Mouse (Mus musculus): ENCODE results near the gene Ppp4r1. TPM values are rescaled to one million over a fixed set of nuclear protein-coding genes. Genes with fewer than 3 reads are reported as not detected.

Gene Ppp4r1
- total and polyA plus RNA-seq, 2 experiments from 2014 or later, result 22.0 to 52.4 TPM

DNA sequence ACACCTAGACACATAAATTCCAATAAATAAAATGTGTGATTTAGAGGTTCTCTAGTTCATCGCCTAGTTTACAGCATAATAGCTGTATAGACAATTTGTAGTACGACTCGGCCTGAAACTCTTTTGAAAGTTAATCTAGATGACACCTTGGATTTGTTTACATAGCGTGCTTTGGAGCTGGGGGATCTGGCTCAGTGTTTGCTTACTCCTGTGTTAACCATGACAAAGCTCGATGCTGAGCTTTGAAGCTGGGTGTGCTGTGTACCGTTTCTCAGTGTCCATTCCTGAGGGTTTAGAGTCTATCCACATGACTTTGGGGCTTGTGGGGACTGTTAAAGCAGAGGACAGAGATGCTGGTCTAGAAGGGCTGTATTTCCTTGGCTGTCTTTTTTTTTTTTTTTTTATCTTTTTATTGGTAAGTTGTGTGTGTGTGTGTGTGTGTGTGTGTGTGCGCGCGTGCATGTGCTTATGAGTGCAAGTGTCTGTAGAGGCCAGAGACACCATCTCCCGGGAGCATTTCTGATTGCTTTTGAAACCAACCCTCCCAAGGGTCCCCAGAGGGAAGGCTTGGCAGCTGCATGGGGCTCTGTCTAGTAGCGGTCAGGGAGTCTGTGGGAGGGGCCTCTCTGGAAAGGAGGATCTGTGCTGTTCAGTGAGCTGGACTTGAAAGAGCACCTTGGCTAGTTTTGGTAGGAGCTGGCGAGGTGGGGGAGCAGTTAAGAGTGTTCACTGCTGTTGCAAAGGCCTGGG, 6.3 kb downstream of the Ppp4r1 start:
- H3K4me2 ChIP-seq (ENCODE audit: low read depth, low read length), result no peak overlapping the region
- 71% methylated on average over 12 of the region's 12 CpGs for WGBS
- ATAC-seq (ENCODE audit: insufficient read depth, low read depth) (no peak), DNase-seq (ENCODE audit: low spot score) (no peak)
- TF ChIP-seq CTCF (IDR thresholded peaks at IDR 0.05; ENCODE audit: low read depth) (no peak), EP300 (IDR thresholded peaks at IDR 0.05; ENCODE audit: low read depth) (no peak)
- no peak overlapping the region for H3K27ac ChIP-seq (ENCODE audit: low read depth)
- no peaks in the 10 kb centered on the region for H3K9me3 ChIP-seq (replicated peaks; ENCODE audit: control insufficient read depth, low read length)
- no peak overlapping the region for H3K4me3 ChIP-seq (ENCODE audit: low read depth, low read length)
- H3K27me3 ChIP-seq (ENCODE audit: control insufficient read depth, insufficient read depth, low read length), result no peaks in the 10 kb centered on the region
- H3K36me3 ChIP-seq (replicated peaks; ENCODE audit: control insufficient read depth, insufficient read depth, low read length), result no peaks in the 10 kb centered on the region
- peaks cover 13% of the 10 kb centered on the region for H3K4me1 ChIP-seq (ENCODE audit: control insufficient read depth, insufficient read depth)
- no peak overlapping the region for H3K9ac ChIP-seq (replicated peaks; ENCODE audit: low read depth, low read length)

DNA sequence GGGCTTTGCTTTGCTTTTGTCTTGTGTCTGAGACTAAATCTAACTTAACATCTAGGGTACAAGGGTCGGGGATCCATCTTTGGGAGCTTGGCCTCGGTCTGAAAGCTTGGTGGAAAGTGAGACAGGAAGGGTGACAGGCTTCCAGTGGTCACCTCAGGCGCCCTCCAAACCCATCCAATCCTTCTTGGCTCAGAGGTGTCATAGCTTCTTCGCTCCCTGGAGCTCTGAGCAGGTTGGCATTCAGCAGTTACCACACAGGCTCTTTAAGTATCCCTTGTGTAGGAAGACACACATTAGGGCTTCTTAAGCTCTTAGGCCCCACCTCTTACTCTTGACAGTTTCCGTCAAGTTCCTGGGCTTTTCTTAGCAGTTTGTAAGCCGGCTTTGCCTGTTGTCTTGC, 7.2 kb downstream of the Ppp4r1 start:
- Histone ChIP-seq H3K27ac (ENCODE audit: low read depth) (no peak overlapping the region), H3K27me3 (ENCODE audit: control insufficient read depth, insufficient read depth, low read length) (no peaks in the 10 kb centered on the region), H3K4me1 (ENCODE audit: control insufficient read depth, insufficient read depth) (peaks cover 10% of the 10 kb centered on the region; the same call in 1 of the 2 replicates), H3K9me3 (replicated peaks; ENCODE audit: control insufficient read depth, low read length) (no peaks in the 10 kb centered on the region), H3K9ac (replicated peaks; ENCODE audit: low read depth, low read length) (no peak overlapping the region), H3K4me2 (ENCODE audit: low read depth, low read length) (no peak overlapping the region), H3K36me3 (replicated peaks; ENCODE audit: control insufficient read depth, insufficient read depth, low read length) (no peaks in the 10 kb centered on the region), H3K4me3 (ENCODE audit: low read depth, low read length) (no peak overlapping the region)
- DNase-seq (ENCODE audit: low spot score) (no peak), ATAC-seq (ENCODE audit: insufficient read depth, low read depth) (no peak)
- 85% methylated on average over 6 of the region's 6 CpGs for WGBS
- TF ChIP-seq EP300 (IDR thresholded peaks at IDR 0.05; ENCODE audit: low read depth), result no peak
- no peak for TF ChIP-seq CTCF (IDR thresholded peaks at IDR 0.05; ENCODE audit: low read depth)

DNA sequence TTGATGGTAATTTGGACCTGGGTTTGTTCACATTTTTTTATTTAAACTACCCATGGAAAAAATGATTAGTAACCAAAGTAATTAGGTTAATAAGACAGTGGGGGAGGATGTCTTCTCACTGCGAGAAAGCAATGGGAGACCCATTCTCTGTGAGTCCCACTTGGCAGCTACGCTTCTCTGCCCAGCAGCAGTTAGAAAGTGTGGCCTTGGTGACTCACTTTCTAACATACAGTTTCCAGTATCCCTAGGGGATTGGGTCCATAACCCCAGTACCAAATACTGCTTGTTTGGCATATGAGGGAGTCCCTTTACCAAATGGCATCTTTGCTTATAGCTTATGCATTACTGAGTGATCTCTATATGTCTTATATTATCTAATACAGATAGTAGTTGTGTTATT, 8.8 kb downstream of the Ppp4r1 start:
- no peak for DNase-seq (ENCODE audit: low spot score)
- ATAC-seq (ENCODE audit: insufficient read depth, low read depth), result no peak
- Histone ChIP-seq H3K4me2 (ENCODE audit: low read depth, low read length) (no peak overlapping the region), H3K4me1 (ENCODE audit: control insufficient read depth, insufficient read depth) (0 out of 2 replicates have a peak, but pooled peaks cover 7% of the 10 kb centered on the region), H3K36me3 (replicated peaks; ENCODE audit: control insufficient read depth, insufficient read depth, low read length) (peaks cover 6% of the 10 kb centered on the region; the same call in 1 of the 2 replicates), H3K27ac (ENCODE audit: low read depth) (no peak overlapping the region), H3K27me3 (ENCODE audit: control insufficient read depth, insufficient read depth, low read length) (no peaks in the 10 kb centered on the region), H3K4me3 (ENCODE audit: low read depth, low read length) (no peak overlapping the region), H3K9ac (replicated peaks; ENCODE audit: low read depth, low read length) (no peak overlapping the region), H3K9me3 (replicated peaks; ENCODE audit: control insufficient read depth, low read length) (no peaks in the 10 kb centered on the region)
- no peak for TF ChIP-seq EP300 (IDR thresholded peaks at IDR 0.05; ENCODE audit: low read depth)
- no peak for TF ChIP-seq CTCF (IDR thresholded peaks at IDR 0.05; ENCODE audit: low read depth)
- 84% methylated on average over 2 of the region's 2 CpGs for WGBS

DNA sequence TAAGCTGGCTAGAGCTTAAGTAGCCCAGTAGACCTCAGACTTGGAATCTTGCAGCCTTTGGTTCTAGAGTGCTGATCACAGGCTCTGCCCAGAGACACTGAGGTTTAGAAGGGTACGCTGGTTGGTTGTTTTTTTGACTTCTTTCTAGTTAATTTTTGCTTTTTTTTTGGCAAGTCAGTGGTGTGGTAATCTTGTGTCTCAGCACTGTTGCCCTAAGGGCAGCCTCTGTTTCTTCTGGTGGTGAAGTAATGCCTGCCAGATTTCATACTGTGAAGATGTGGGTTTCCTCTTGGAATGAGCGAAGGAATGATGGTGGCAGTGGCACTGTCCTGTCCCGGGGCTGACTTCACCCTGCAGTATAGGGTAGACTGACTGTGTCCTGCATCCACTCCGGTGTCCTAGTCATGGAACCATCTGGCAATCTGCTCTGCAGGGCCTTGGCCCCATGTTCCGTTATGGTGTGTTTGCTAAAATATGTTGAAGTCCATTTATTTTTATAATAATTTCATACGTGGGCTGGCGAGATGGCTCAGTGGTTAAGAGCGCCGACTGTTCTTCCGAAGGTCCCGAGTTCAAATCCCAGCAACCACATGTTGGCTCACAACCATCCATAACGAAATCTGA, 11.0 kb downstream of the Ppp4r1 start:
- WGBS, result 95% methylated on average over 12 of the region's 12 CpGs
- Histone ChIP-seq H3K4me2 (ENCODE audit: low read depth, low read length) (no peak overlapping the region), H3K36me3 (replicated peaks; ENCODE audit: control insufficient read depth, insufficient read depth, low read length) (peaks cover 13% of the 10 kb centered on the region; the same call in 1 of the 2 replicates), H3K4me3 (ENCODE audit: low read depth, low read length) (no peak overlapping the region), H3K27me3 (ENCODE audit: control insufficient read depth, insufficient read depth, low read length) (no peaks in the 10 kb centered on the region), H3K9me3 (replicated peaks; ENCODE audit: control insufficient read depth, low read length) (no peaks in the 10 kb centered on the region), H3K4me1 (ENCODE audit: control insufficient read depth, insufficient read depth) (0 out of 2 replicates have a peak, but pooled peaks cover 1% of the 10 kb centered on the region), H3K27ac (ENCODE audit: low read depth) (no peak overlapping the region), H3K9ac (replicated peaks; ENCODE audit: low read depth, low read length) (no peak overlapping the region)
- ATAC-seq (ENCODE audit: insufficient read depth, low read depth) (no peak), DNase-seq (ENCODE audit: low spot score) (no peak)
- TF ChIP-seq CTCF (IDR thresholded peaks at IDR 0.05; ENCODE audit: low read depth), result no peak
- TF ChIP-seq EP300 (IDR thresholded peaks at IDR 0.05; ENCODE audit: low read depth), result no peak

DNA sequence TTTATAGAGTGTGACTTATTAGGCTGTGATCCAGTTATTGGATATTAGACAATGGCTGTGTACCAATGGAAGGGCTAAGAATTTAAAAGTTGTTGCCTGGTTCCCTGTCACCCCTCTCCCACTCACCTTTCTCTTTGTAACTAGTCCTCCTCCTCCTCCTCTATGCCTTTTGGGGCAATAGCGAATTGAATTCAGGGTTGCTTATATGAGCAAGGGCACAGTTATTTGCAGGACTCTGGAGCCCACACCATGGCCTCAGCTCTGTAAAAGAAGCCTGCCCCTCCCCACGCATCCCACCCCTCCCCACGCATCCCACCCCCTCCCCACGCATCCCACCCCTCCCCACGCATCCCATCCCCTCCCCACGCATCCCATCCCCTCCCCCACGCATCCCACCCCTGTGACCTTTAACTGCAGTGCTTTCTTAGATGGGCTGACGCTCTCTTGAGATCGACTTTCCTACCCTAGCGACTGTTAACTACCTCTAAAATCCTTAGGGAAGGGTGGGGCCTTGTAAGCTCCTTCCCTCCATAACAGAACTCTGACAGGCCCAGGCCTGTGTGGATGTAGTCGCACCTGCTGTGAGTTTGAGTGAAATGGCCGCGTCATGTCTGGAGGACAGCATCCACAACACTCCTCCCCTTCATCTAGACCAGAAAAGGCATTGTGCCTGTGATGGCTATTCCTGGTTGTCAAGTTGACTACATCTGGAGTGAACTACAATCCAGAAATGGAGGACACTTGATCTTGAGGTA, 11.9 kb downstream of the Ppp4r1 start:
- no peaks in the 10 kb centered on the region for H3K27me3 ChIP-seq (ENCODE audit: control insufficient read depth, insufficient read depth, low read length)
- no peak for DNase-seq (ENCODE audit: low spot score)
- WGBS, result 89% methylated on average over 13 of the region's 13 CpGs
- no peaks in the 10 kb centered on the region for H3K9me3 ChIP-seq (replicated peaks; ENCODE audit: control insufficient read depth, low read length)
- H3K4me1 ChIP-seq (ENCODE audit: control insufficient read depth, insufficient read depth), result peaks cover 4% of the 10 kb centered on the region; the same call in 1 of the 2 replicates
- H3K4me2 ChIP-seq (ENCODE audit: low read depth, low read length), result no peak overlapping the region
- H3K9ac ChIP-seq (replicated peaks; ENCODE audit: low read depth, low read length), result no peak overlapping the region
- H3K27ac ChIP-seq (ENCODE audit: low read depth), result no peak overlapping the region
- H3K4me3 ChIP-seq (ENCODE audit: low read depth, low read length), result no peak overlapping the region
- H3K36me3 ChIP-seq (replicated peaks; ENCODE audit: control insufficient read depth, insufficient read depth, low read length), result peaks cover 13% of the 10 kb centered on the region; the same call in 1 of the 2 replicates
- ATAC-seq (ENCODE audit: insufficient read depth, low read depth), result no peak
- TF ChIP-seq EP300 (IDR thresholded peaks at IDR 0.05; ENCODE audit: low read depth) (no peak), CTCF (IDR thresholded peaks at IDR 0.05; ENCODE audit: low read depth) (no peak)

Measured in heart, postnatal 0 days (tissue).